Mouse (Mus musculus): Measurements from ENCODE around the gene Apba2. TPM values are rescaled to one million over a fixed set of nuclear protein-coding genes. Genes with fewer than 3 reads are reported as not detected.

Gene Apba2
- polyA plus RNA-seq, 1 experiment from 2014 or later: 1.9 TPM

- no peak overlapping the region for H3K9ac ChIP-seq (ENCODE audit: low read length)
- no peaks in the 10 kb centered on the region for H3K36me3 ChIP-seq (ENCODE audit: control insufficient read depth, insufficient read depth)
- no peaks in the 10 kb centered on the region for H3K9me3 ChIP-seq (replicated peaks; ENCODE audit: control insufficient read depth, low read length)
- H3K27me3 ChIP-seq (ENCODE audit: control insufficient read depth, insufficient read depth, low read length): no peaks in the 10 kb centered on the region
- no peak for ATAC-seq (replicated peaks; ENCODE audit: extremely low read depth, insufficient read depth, low FRiP score)
- H3K4me2 ChIP-seq (ENCODE audit: low read depth, low read length): no peak overlapping the region
- H3K27ac ChIP-seq (ENCODE audit: low read length): no peak overlapping the region
- WGBS: 84% methylated on average over 6 of the region's 6 CpGs
- no peak overlapping the region for H3K4me3 ChIP-seq (ENCODE audit: low read length)
- no peaks in the 10 kb centered on the region for H3K4me1 ChIP-seq (ENCODE audit: control insufficient read depth, insufficient read depth, low read length)
Measured at GRCm38 (mm10) chr7:64697791-64698337, 196.4 kb downstream of the Apba2 start.

GRCm38 (mm10) chr7:64704060-64704595 is 202.6 kb downstream of the Apba2 start:
- Histone ChIP-seq H3K9ac (ENCODE audit: low read length) (no peak overlapping the region), H3K4me1 (ENCODE audit: control insufficient read depth, insufficient read depth, low read length) (no peaks in the 10 kb centered on the region), H3K36me3 (ENCODE audit: control insufficient read depth, insufficient read depth) (no peaks in the 10 kb centered on the region), H3K4me3 (ENCODE audit: low read length) (no peak overlapping the region), H3K9me3 (replicated peaks; ENCODE audit: control insufficient read depth, low read length) (no peaks in the 10 kb centered on the region), H3K27ac (ENCODE audit: low read length) (no peak overlapping the region), H3K27me3 (ENCODE audit: control insufficient read depth, insufficient read depth, low read length) (no peaks in the 10 kb centered on the region), H3K4me2 (ENCODE audit: low read depth, low read length) (no peak overlapping the region)
- 61% methylated on average over 5 of the region's 5 CpGs for WGBS
- ATAC-seq (replicated peaks; ENCODE audit: extremely low read depth, insufficient read depth, low FRiP score): no peak

GRCm38 (mm10) chr7:64708176-64708575 is 206.7 kb downstream of the Apba2 start:
- Histone ChIP-seq H3K4me3 (ENCODE audit: low read length) (no peak overlapping the region), H3K9ac (ENCODE audit: low read length) (no peak overlapping the region), H3K27me3 (ENCODE audit: control insufficient read depth, insufficient read depth, low read length) (no peaks in the 10 kb centered on the region), H3K9me3 (replicated peaks; ENCODE audit: control insufficient read depth, low read length) (no peaks in the 10 kb centered on the region), H3K36me3 (ENCODE audit: control insufficient read depth, insufficient read depth) (no peaks in the 10 kb centered on the region), H3K27ac (ENCODE audit: low read length) (no peak overlapping the region), H3K4me2 (ENCODE audit: low read depth, low read length) (no peak overlapping the region), H3K4me1 (ENCODE audit: control insufficient read depth, insufficient read depth, low read length) (no peaks in the 10 kb centered on the region)
- no peak for ATAC-seq (replicated peaks; ENCODE audit: extremely low read depth, insufficient read depth, low FRiP score)
- 70% methylated on average over 4 of the region's 4 CpGs for WGBS

GRCm38 (mm10) chr7:64709520-64710262 is 208.2 kb downstream of the Apba2 start:
- H3K4me1 ChIP-seq (ENCODE audit: control insufficient read depth, insufficient read depth, low read length): no peaks in the 10 kb centered on the region
- no peaks in the 10 kb centered on the region for H3K9me3 ChIP-seq (replicated peaks; ENCODE audit: control insufficient read depth, low read length)
- no peaks in the 10 kb centered on the region for H3K27me3 ChIP-seq (ENCODE audit: control insufficient read depth, insufficient read depth, low read length)
- WGBS: 81% methylated on average over 13 of the region's 13 CpGs
- H3K9ac ChIP-seq (ENCODE audit: low read length): no peak overlapping the region
- H3K4me3 ChIP-seq (ENCODE audit: low read length): no peak overlapping the region
- no peak for ATAC-seq (replicated peaks; ENCODE audit: extremely low read depth, insufficient read depth, low FRiP score)
- H3K36me3 ChIP-seq (ENCODE audit: control insufficient read depth, insufficient read depth): no peaks in the 10 kb centered on the region
- no peak overlapping the region for H3K27ac ChIP-seq (ENCODE audit: low read length)
- H3K4me2 ChIP-seq (ENCODE audit: low read depth, low read length): no peak overlapping the region

GRCm38 (mm10) chr7:64716286-64716685 is 214.8 kb downstream of the Apba2 start:
- no peaks in the 10 kb centered on the region for H3K27me3 ChIP-seq (ENCODE audit: control insufficient read depth, insufficient read depth, low read length)
- no peaks in the 10 kb centered on the region for H3K36me3 ChIP-seq (ENCODE audit: control insufficient read depth, insufficient read depth)
- no peak overlapping the region for H3K9ac ChIP-seq (ENCODE audit: low read length)
- H3K4me1 ChIP-seq (ENCODE audit: control insufficient read depth, insufficient read depth, low read length): no peaks in the 10 kb centered on the region
- no peak overlapping the region for H3K4me2 ChIP-seq (ENCODE audit: low read depth, low read length)
- no peak overlapping the region for H3K27ac ChIP-seq (ENCODE audit: low read length)
- 67% methylated on average over 2 of the region's 2 CpGs for WGBS
- H3K9me3 ChIP-seq (replicated peaks; ENCODE audit: control insufficient read depth, low read length): no peaks in the 10 kb centered on the region
- ATAC-seq (replicated peaks; ENCODE audit: extremely low read depth, insufficient read depth, low FRiP score): no peak
- no peak overlapping the region for H3K4me3 ChIP-seq (ENCODE audit: low read length)

- H3K4me2 ChIP-seq (ENCODE audit: low read depth, low read length): no peak overlapping the region
- H3K9ac ChIP-seq (ENCODE audit: low read length): no peak overlapping the region
- no peaks in the 10 kb centered on the region for H3K9me3 ChIP-seq (replicated peaks; ENCODE audit: control insufficient read depth, low read length)
- H3K27me3 ChIP-seq (ENCODE audit: control insufficient read depth, insufficient read depth, low read length): no peaks in the 10 kb centered on the region
- no peaks in the 10 kb centered on the region for H3K36me3 ChIP-seq (ENCODE audit: control insufficient read depth, insufficient read depth)
- H3K27ac ChIP-seq (ENCODE audit: low read length): no peak overlapping the region
- H3K4me3 ChIP-seq (ENCODE audit: low read length): no peak overlapping the region
- ATAC-seq (replicated peaks; ENCODE audit: extremely low read depth, insufficient read depth, low FRiP score): no peak
- H3K4me1 ChIP-seq (ENCODE audit: control insufficient read depth, insufficient read depth, low read length): no peaks in the 10 kb centered on the region
- WGBS: 81% methylated on average over 3 of the region's 3 CpGs
Measured at GRCm38 (mm10) chr7:64723313-64723712, 221.8 kb downstream of the Apba2 start.

GRCm38 (mm10) chr7:64724409-64724808 is 222.9 kb downstream of the Apba2 start:
- Histone ChIP-seq H3K4me2 (ENCODE audit: low read depth, low read length) (no peak overlapping the region), H3K27ac (ENCODE audit: low read length) (no peak overlapping the region), H3K9ac (ENCODE audit: low read length) (no peak overlapping the region), H3K27me3 (ENCODE audit: control insufficient read depth, insufficient read depth, low read length) (no peaks in the 10 kb centered on the region), H3K4me1 (ENCODE audit: control insufficient read depth, insufficient read depth, low read length) (no peaks in the 10 kb centered on the region), H3K9me3 (replicated peaks; ENCODE audit: control insufficient read depth, low read length) (no peaks in the 10 kb centered on the region), H3K4me3 (ENCODE audit: low read length) (no peak overlapping the region), H3K36me3 (ENCODE audit: control insufficient read depth, insufficient read depth) (no peaks in the 10 kb centered on the region)
- ATAC-seq (replicated peaks; ENCODE audit: extremely low read depth, insufficient read depth, low FRiP score): no peak
- 79% methylated on average over 1 of the region's 1 CpGs for WGBS

- no peaks in the 10 kb centered on the region for H3K4me1 ChIP-seq (ENCODE audit: control insufficient read depth, insufficient read depth, low read length)
- no peaks in the 10 kb centered on the region for H3K9me3 ChIP-seq (replicated peaks; ENCODE audit: control insufficient read depth, low read length)
- H3K4me3 ChIP-seq (ENCODE audit: low read length): no peak overlapping the region
- no peaks in the 10 kb centered on the region for H3K27me3 ChIP-seq (ENCODE audit: control insufficient read depth, insufficient read depth, low read length)
- ATAC-seq (replicated peaks; ENCODE audit: extremely low read depth, insufficient read depth, low FRiP score): no peak
- H3K36me3 ChIP-seq (ENCODE audit: control insufficient read depth, insufficient read depth): no peaks in the 10 kb centered on the region
- H3K9ac ChIP-seq (ENCODE audit: low read length): no peak overlapping the region
- WGBS: 64% methylated on average over 6 of the region's 6 CpGs
- no peak overlapping the region for H3K4me2 ChIP-seq (ENCODE audit: low read depth, low read length)
- no peak overlapping the region for H3K27ac ChIP-seq (ENCODE audit: low read length)
Measured at GRCm38 (mm10) chr7:64725967-64726695, 224.6 kb downstream of the Apba2 start.

- H3K4me1 ChIP-seq (ENCODE audit: control insufficient read depth, insufficient read depth, low read length): no peaks in the 10 kb centered on the region
- H3K27ac ChIP-seq (ENCODE audit: low read length): no peak overlapping the region
- no peak overlapping the region for H3K4me3 ChIP-seq (ENCODE audit: low read length)
- no peaks in the 10 kb centered on the region for H3K27me3 ChIP-seq (ENCODE audit: control insufficient read depth, insufficient read depth, low read length)
- H3K9me3 ChIP-seq (replicated peaks; ENCODE audit: control insufficient read depth, low read length): no peaks in the 10 kb centered on the region
- H3K36me3 ChIP-seq (ENCODE audit: control insufficient read depth, insufficient read depth): no peaks in the 10 kb centered on the region
- ATAC-seq (replicated peaks; ENCODE audit: extremely low read depth, insufficient read depth, low FRiP score): no peak
- H3K9ac ChIP-seq (ENCODE audit: low read length): no peak overlapping the region
- H3K4me2 ChIP-seq (ENCODE audit: low read depth, low read length): no peak overlapping the region
- 70% methylated on average over 5 of the region's 5 CpGs for WGBS
Measured at GRCm38 (mm10) chr7:64728181-64728591, 226.7 kb downstream of the Apba2 start.
